Mouse (Mus musculus) urinary bladder, postnatal 10 days (tissue): ENCODE data around the gene Bcl2a1a.
"Not testable (repeated sequence)": the region's sequence is repeated elsewhere in the genome, so short reads cannot be mapped to it uniquely, and the experiment has no call there.

Source experiments
- DNase-seq: peaks from one replicate; pipeline ENCODE4 v3.0.0; 2022; ENCODE audit warnings: low spot score

Gene Bcl2a1a

GRCm38 (mm10) chr9:88956670-88957153 lies at the start of gene Bcl2a1a:
Gene Bcl2a1a, plus strand, starts transcription at chr9:88956900.
- DNase-seq = not testable (repeated sequence)

- DNase-seq = not testable (repeated sequence)
These were observed 40.1 kb upstream of the Bcl2a1a start for GRCm38 (mm10) chr9:88916576-88916975.

- DNase-seq = not testable (repeated sequence)
These were observed 18.4 kb upstream of the Bcl2a1a start for GRCm38 (mm10) chr9:88938312-88938711.

GRCm38 (mm10) chr9:88951466-88951865 lies 5.2 kb upstream of the Bcl2a1a start:
- DNase-seq = not testable (repeated sequence)

GRCm38 (mm10) chr9:88953151-88953550 lies 3.5 kb upstream of the Bcl2a1a start:
- DNase-seq = not testable (repeated sequence)

- DNase-seq = not testable (repeated sequence)
These were observed 1.5 kb upstream of the Bcl2a1a start for GRCm38 (mm10) chr9:88955224-88955623.

- DNase-seq = not testable (repeated sequence)
These were observed 665 bp upstream of the Bcl2a1a start for GRCm38 (mm10) chr9:88956035-88956434.

GRCm38 (mm10) chr9:88958891-88959290 lies 2.2 kb downstream of the Bcl2a1a start:
- no peak for DNase-seq

GRCm38 (mm10) chr9:88959981-88960380 lies 3.3 kb downstream of the Bcl2a1a start:
- DNase-seq = not testable (repeated sequence)

- DNase-seq = not testable (repeated sequence)
These were observed 9.8 kb downstream of the Bcl2a1a start for GRCm38 (mm10) chr9:88966462-88966861.

GRCm38 (mm10) chr9:88969502-88969901 lies 12.8 kb downstream of the Bcl2a1a start:
- not testable (repeated sequence) for DNase-seq

GRCm38 (mm10) chr9:88976875-88977274 lies 20.2 kb downstream of the Bcl2a1a start:
- DNase-seq = not testable (repeated sequence)

- DNase-seq = not testable (repeated sequence)
These were observed 23.1 kb downstream of the Bcl2a1a start for GRCm38 (mm10) chr9:88979781-88980180.

GRCm38 (mm10) chr9:89001541-89001940 lies 44.8 kb downstream of the Bcl2a1a start:
- not testable (repeated sequence) for DNase-seq
